Mouse (Mus musculus) cerebellum, adult 11 months (tissue): Measurements from ENCODE around the gene Gar1.

Experiments
- DNase-seq: peaks from one replicate; pipeline ENCODE4 v3.0.0; 2022

Gar1 gene

DNA sequence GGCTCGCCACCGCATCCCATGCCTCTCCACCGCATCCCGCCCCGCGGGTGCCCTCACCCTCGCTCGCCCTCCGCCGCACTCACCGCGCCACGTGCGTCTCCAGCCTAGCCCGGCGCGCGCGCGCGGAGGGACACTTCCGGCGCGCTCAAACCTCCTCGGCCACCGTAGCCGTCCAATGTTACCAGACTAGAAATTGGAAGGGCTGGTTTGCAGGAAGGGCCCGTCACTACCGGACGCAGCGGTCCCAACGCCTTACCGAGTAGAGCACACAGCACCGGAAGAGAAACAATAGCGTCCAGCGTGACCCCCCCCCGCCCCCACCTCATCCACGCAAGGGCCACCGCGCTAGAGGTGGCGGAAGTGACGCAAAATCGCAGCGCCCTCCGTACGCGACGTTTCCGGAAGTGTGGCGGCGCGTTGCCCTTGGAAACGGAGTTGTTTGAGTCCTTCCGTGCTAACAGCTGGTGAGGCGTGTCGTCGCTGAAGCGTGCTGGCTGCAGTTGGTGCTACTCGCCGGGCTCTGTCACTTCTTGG lies at the start of gene Gar1:
Gene Gar1, minus strand, starts transcription at position 362 of the 534 bp plus-strand sequence.
- peak; percentile 92 for DNase-seq

DNA sequence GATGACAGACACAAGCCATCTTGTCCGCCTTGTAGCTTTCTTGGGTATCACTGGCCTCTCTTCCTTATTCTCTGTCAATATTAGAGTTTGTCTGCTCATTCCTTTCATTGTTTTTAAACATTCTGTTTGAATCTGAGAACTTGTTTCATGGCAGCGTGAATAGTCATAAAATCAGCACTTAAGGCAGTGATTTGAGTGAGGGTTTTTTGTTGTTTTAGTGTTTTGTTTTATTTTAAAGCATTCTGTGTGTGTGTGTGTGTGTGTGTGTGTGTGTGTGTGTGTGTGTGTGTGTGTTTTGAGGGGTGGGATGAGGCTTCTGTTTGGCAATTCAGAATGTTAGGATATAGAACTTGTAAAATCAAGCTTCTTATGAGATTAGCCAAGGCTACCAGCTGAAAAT lies 48.7 kb upstream of the Gar1 start:
- no peak for DNase-seq

DNA sequence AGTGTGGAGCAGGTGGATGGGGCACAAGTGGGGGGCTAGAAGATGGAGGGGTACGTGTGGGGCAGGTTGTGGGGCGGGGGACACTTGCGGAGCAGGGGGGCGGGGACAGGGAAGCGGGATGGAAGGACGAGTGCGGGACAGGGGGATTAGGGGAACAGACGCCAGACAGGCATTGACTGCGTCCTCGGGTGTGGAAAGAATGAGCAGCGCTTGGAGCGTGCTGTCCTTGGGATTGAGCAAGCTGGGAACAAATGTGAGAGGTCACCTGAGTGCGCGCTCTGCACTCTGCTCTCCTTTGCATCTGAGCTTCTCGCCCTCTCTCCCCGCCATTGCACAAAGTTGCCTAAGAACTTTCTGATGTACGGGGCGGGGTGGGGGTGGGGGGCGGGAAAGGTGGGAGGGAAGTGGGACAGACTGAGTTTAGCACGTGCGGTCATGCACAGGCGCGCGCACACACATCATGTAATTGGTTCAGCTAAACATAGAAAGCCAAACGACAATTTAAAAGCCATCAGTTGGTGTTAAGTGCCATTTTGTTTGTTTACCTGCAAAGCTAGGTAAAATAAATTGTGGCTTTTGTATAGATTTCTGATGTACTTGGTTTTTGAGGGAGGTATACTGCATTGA lies 48.0 kb upstream of the Gar1 start:
- DNase-seq, result peak; percentile 12

DNA sequence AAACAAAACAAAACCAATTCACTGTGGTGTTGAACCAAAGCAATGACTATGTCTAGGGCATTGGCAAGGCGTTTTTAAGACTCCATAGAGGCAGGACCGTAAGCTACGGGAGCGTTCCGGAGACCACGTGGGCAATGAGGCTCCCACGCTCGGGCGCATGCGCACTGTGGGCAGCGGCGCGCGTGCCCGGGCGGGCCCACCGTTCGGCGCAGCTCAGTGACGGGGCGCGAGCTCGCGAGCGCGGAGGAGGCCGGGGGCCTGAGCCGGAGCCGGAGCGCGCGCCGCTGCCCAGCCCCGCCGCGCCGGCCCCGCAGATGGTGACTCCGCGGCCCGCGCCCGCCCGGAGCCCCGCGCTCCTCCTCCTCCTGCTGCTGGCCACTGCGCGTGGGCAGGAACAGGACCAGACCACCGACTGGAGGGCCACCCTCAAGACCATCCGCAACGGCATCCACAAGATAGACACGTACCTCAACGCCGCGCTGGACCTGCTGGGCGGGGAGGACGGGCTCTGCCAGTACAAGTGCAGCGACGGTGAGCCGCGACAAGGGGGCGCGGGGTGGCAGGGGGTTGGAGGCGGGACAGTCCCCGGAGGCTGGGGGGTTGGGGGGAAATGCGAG lies 47.3 kb upstream of the Gar1 start, which contains the start of gene Pla2g12a:
Gene Pla2g12a, plus strand, starts transcription at position 202 of the 617 bp plus-strand sequence.
- DNase-seq, result peak; percentile 92

DNA sequence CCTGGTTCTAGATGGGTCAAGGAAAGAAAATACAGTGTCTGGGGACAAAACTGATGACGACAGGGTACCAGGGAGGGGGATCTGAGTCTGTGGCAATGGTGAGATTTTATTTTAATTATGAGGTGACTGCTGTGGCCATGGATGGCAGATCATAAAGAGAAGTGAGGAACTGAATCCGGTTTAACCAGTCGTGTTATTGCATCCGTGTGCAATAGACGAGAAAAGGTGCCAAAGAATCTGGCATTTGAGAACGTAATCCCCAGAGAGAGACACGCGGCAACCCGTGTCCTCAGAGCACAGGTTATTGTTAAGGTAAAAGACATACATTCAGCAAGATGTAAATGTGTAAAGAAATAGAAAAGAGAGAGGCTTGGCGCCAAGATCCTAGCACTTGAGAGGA lies 46.1 kb upstream of the Gar1 start:
- no peak for DNase-seq

DNA sequence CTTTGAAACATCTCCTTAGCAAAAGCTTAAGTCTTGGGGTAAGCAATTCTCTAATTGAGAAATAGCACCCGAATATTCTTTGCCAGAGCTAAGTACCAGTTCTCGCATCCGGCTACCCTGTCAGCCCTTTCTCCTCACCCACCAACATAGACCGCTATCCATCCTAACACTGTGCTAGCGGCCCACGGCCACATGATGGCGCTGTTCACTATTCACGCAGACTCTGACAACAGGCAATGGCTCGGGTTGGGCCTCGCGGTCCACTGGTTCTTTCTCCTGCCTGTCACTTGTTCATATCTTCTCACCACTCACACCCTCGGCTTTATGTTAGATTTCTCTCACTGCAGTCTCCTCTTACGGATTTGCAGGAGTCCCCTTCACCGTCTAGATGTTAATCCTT lies 32.5 kb upstream of the Gar1 start:
- peak; percentile 27 for DNase-seq

DNA sequence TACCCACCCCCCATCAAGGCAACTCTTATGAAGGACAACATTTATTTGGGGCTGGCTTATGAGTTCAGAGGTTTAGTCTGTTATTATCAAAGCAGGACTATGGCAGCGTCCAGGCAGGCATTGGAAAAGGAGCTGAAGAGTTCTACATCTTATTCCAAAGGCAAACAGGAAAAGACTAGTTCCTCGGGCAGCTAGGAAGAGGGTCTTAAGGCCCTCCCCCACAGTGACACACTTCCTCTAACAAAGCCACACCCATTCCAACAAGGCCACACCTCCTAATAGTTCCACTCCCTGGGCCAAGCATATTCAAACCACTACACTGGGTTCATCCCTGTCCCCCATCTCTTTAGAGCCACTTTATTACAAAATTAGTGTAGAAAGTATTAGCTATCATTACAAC lies 31.4 kb upstream of the Gar1 start:
- DNase-seq, result no peak

DNA sequence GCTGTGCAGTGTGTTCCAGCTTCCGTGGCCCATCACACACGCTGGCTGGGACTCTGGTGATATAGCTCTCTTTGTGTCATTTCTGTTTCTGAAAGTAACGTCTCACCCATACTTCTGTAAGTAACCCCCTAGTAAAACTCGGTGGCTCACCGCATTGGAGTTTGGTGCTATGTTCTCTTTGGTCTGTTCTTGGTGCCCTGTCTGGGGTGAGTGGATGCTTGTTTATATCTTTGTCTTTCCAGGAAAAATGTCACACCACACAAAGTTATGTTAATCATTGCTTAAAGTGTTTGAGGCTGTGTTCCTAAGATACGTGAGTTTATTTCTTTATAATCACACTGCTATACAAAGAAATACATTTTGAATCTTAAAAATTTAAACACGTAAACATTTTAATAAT lies 15.7 kb upstream of the Gar1 start:
- DNase-seq, result no peak

DNA sequence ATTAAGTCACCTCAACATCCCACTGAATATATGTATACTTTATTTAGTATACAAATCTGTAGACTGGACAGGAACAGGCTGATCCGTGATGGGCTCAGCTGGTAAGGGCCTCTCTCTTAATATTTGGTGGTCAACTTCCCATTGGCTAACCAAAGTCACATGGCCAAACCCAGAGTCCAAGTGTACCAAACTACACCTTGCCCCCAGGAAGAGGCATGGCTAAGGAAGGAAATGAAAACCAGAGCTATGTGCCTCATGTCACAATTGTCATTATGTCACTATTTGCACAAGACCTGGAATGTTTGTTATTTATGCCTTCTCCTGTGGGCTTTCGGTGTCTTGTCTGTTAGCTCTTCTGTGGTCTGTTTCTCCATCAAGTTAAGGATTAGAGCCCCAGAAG lies 14.7 kb upstream of the Gar1 start:
- no peak for DNase-seq

DNA sequence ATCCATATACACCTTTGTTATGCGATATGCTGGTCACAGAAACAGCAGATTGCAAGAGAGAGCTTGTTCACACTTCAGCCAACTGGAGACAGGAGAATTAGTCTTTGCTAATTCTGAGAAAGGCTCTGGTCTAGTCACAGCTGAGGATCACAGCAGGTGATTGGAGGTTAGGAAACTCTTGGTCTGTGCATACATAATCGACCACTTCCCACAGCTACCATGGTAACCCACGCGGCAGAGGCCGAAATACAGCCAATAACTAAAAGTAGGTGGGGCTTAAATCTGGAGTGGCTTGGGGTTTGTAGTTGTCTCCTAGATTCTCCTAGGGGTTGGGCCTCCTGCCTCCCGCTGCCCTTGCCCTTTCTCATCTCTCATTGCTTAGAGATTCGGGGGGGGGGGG lies 6.8 kb upstream of the Gar1 start:
- DNase-seq, result no peak

DNA sequence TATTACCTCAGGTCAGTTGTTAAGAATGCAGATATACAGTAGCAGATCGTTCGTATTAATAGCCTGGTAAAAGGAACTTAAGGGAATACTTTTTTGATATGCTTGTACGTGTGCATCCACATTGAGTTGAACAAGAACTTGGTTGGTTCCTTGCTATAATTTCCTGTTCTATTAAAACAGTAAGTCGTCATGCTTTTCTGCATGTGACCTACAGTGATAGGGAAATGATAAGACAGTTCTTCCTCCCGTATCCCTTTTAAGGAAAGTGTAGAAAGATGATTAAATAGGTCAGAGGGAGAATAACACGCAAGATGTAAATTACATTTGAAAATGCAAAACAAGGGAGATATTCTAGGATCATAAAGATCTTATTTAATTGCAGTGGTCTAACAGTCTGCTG lies 5.8 kb upstream of the Gar1 start:
- no peak for DNase-seq

DNA sequence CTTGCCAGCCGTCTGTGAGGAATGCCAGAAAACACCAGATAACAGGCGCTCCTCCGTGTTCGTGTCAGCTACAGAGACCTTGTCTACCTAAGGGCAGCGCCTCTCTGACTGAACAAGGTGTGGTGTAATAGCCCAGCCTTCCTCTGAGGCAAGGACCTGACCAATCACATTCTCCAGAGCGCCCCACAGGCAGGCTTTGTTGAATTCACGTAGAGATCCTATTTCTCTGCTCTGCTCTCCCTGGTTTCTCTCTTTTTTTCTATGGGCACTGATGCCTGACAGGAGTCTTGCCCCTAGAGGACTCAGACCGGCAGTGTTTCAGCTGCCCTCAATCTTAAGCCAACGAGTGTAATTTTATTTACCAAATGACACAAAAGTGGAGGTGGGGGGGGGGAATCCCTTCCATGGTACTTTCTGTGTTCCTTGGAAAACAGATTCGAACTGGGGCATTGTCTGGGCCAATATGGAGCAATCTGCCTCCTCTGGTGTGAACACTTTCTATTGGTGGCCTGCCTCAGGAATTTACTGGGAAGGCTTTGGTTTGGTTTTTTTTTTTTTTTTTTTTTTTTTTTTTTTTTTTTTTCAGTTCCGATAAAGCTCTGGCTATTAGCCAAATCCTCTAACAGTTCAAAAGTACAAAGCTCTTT lies 5.0 kb upstream of the Gar1 start:
- DNase-seq, result no peak

DNA sequence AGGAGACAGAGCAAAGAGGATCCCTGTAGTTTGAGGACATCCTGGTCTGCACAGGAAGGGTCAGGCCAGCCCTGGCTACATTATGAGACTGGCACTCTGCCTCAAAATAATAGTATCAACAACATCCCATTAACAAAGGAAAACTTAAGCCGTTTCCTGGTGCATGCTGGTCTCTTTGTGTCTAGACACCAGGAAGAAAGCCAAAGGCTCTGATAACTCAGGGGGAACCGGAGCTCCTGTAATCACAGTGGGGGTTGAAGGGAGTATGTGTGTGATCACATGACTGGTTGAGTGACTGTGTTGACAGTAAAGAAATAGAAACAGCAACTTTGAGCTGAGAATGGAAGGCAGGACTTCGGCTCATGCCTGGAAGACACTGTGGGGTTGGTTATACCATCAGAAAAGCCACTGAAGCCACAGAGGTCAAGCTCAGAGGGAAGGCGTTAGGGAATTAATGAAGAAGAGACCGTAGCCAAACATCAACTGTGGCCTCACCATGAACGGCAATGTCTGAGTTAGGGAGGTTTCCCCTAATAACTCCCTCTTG lies 4.3 kb upstream of the Gar1 start, which contains the start of gene Cfi:
Gene Cfi, plus strand, starts transcription at position 497 of the 547 bp plus-strand sequence.
- no peak for DNase-seq

DNA sequence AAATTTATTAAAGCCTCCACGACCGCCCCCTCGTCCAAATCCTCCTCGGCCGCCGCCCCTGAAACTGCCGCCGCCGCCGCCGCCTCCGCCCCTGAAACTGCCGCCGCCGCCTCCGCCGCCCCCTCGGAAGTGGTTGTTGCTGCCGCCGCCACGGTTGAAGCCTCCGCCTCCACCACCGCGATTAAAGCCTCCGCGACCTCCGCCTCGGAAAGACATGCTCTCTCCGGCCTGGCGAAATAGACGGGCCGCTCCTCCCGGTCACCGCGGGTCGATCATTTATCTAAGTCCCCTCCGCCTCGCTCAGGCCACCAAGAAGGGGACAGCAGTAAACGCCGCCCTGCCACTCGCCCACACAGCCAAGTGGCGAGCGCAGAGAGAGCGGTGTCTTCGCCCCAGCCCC lies 570 bp downstream of the Gar1 start:
- DNase-seq, result no peak

DNA sequence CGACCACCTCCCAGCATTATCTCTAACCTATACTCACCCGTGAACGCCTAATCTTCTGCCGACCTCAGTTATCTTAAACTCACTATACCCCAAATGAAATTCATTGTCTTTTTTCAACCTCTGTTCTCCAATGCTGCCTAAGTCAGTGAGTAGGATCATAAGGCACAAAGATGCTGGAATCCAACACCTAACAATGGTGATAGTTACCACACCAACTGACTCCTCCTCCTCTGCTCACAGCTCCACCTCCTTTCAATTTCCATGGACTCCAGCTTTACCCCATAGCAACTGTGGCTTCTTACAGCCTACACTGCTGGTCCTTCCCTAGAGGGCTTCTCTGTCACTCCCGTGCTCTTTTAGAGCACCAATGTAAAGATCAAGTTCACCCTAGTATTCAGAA lies 3.5 kb downstream of the Gar1 start:
- DNase-seq, result no peak

DNA sequence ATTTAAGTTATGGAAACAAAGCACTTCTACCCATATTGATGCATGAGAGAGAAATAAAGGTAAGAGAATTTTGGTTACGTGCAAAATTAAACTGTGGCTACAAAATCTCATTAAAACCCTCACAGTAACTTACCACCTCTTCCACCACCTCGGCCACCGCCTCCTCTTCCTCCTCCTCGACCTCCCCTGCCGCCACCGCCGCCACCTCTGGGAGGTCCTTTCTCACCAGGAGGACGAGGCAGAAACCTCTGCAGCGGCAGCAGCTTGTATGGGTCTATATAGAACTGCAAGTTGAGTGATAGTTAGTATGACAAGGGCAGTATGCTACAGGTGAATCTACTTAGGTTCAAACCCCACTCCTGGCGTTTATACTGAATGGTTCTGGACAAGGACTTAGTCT lies 4.5 kb downstream of the Gar1 start:
- no peak for DNase-seq

DNA sequence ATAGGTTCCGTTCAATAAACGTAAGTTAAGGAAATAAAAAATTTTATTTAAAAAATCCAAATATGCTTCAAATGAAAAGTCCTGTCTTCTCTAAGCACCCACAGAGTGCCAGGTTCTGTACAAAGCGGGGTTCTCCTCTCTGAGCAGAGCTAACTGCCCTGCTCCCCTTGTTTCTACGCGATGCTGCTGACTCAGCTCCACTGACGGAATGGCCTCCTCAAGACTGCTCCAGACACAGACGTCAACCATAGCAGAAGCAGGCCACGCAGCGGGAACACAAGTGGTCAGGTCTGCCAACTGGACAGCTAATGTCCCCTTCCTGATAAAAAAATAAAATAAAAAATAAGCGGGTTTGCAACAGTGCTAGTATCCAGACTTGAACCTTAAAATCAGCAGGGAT lies 6.3 kb downstream of the Gar1 start:
- DNase-seq, result no peak

DNA sequence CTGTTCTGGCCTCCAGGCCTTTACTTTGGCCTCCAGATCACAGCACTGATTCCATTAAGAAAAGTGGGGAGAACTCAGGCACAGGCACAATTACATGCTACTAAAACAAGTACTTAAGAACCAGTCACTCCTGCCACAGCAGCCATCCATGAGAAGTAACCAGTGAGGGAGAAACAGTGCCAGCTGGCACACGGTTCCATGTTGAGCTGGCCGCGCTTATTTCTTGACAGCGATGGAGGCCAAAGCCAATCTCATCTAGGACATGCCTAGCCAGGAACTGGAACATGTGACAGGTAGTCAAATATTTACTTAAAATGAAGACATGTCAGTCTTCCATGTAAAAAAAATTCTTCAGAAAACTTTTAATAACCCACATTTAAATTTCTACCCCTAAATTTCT lies 7.0 kb downstream of the Gar1 start:
- DNase-seq, result no peak

DNA sequence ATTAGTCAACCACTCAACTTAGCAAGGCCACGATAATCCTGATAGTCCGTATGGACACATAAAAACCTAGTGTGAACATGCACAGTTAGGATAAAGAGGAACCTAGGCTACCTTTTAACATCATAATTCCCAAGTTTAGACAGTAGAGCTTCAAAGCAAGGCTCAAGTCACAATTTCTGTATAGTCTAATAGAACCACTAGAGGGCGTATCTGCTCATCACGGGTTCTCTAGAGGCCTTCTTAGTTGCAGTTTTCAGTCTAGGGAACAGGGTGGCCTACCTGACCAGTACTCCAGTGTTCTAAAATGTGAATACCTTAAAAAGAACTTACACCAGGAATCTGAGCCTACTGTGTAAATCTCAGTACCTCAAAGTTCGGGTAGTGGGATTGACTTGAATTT lies 7.9 kb downstream of the Gar1 start:
- DNase-seq, result no peak

DNA sequence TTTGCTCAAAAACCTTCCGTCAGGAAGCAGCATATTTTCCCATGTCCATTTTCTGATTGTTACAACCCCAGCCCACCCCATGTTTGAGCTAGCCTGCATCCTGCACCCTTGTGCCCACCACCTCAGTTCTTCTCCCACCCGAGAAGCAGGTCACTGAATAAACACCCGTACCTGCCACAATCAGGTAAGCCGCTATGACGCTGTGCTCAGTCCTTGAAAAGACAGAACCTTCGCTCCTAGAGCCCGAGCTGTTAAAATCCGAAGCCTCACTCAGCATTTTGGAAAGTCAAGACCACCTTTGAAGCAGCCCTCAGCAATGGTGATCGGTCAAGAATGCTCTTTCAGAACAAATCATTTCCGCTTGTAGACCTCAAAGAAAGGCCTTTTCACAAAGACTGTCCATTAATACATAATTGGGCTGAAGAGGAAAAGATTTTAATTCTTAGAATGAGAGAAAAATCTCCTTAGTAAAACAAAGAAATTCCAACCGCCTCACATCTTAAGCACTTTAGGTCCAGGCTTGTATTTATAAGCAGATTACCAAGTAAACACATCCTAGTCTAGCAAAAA lies 8.9 kb downstream of the Gar1 start, which contains the start of gene Rrh:
Gene Rrh, minus strand, starts transcription at position 382 of the 570 bp plus-strand sequence.
- no peak for DNase-seq

DNA sequence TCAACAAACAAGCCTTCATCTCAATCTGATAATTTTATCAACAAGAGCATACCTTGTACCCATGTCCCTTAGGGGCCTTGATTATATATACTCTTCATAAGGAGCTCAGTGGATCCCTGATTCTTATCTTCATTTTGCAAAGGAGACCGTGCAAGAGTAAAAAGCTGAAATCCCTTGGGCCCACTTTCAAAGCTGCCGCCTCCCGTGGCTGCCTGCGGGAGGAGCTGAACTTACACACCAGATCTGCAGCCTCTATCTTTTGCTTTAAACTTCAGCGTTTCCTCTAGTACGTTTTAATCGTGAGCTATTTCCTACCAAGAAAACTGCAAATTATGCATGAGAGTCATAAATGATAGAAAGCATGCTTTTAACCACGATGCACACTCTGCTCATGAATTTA lies 9.5 kb downstream of the Gar1 start:
- DNase-seq, result no peak

DNA sequence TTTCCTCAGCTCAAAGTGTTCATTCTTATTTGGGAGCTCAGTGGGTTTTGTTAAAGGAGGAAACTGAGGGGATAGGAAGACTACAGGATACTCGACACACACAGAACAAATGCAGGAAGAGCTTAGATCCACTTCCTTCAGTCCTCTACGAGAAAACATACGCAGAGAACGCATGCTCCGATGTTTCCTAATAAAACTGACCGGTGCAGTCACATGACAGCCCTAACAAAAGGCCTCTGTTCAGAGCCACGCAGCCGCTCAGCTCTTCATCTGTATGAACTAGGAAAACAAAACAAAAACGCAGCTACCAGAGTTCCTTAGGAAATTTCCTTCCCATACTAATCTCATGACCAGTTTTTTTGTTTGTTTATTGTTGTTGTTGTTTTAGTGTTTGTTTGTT lies 10.3 kb downstream of the Gar1 start:
- DNase-seq, result no peak

DNA sequence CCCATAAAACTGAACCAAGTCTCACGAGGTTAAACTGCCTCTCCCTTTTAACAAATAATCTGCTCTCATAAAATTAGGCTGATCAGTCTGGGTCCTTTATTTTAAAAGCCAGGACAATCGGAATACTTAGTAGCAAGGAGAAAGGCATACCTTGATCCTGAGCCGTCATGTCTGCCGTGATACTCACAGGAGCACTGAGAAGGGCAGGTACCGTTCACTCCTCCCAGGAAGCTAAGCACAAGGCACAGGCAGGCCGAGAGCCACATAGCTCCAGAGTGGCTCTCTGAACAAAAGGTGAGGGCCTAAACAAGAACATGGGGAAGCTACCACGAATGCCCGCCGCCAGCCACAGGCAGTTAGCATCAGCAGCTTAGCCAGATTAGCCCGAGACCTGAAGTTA lies 27.4 kb downstream of the Gar1 start, which contains the start of gene Lrit3:
Gene Lrit3, minus strand, starts transcription at position 266 of the 400 bp plus-strand sequence.
- no peak for DNase-seq
